Mouse (Mus musculus) WW6 (cell line): ENCODE measurements around the gene Gm45837.

Experiments
- DNase-seq: peaks from one replicate; pipeline ENCODE4 v3.0.0-alpha.2; 2013; ENCODE audit warnings: low read depth, low spot score

The Gm45837 gene

GRCm38 (mm10) chr7:101391909-101392479 lies 18.7 kb upstream of the Gm45837 start:
- no peak for DNase-seq

GRCm38 (mm10) chr7:101393015-101393414 lies 17.7 kb upstream of the Gm45837 start:
- no peak for DNase-seq

GRCm38 (mm10) chr7:101393694-101394504 lies 16.8 kb upstream of the Gm45837 start:
- peak; percentile 34 for DNase-seq

GRCm38 (mm10) chr7:101394569-101394968 lies 16.1 kb upstream of the Gm45837 start:
- DNase-seq: no peak

GRCm38 (mm10) chr7:101395471-101395870 lies 15.2 kb upstream of the Gm45837 start:
- no peak for DNase-seq

- DNase-seq: no peak
Observed at GRCm38 (mm10) chr7:101397175-101397574, 13.5 kb upstream of the Gm45837 start.

- no peak for DNase-seq
Observed at GRCm38 (mm10) chr7:101401510-101401909, 9.2 kb upstream of the Gm45837 start.

GRCm38 (mm10) chr7:101403831-101404230 lies 6.9 kb upstream of the Gm45837 start:
- no peak for DNase-seq

- peak; percentile 61 for DNase-seq
Observed at GRCm38 (mm10) chr7:101412796-101413195, 2.1 kb downstream of the Gm45837 start.

- DNase-seq: no peak
Observed at GRCm38 (mm10) chr7:101414209-101414608, 3.5 kb downstream of the Gm45837 start.

GRCm38 (mm10) chr7:101414661-101415511 lies 4.2 kb downstream of the Gm45837 start:
- DNase-seq: no peak

GRCm38 (mm10) chr7:101415512-101416100 lies 4.9 kb downstream of the Gm45837 start:
- DNase-seq: no peak

GRCm38 (mm10) chr7:101416391-101416790 lies 5.7 kb downstream of the Gm45837 start:
- no peak for DNase-seq

GRCm38 (mm10) chr7:101419013-101419770 lies 8.5 kb downstream of the Gm45837 start:
- DNase-seq: no peak

GRCm38 (mm10) chr7:101421529-101421928 lies 10.8 kb downstream of the Gm45837 start, which contains the start of gene Pde2a:
TSS of gene Pde2a (plus strand) at chr7:101421691.
- no peak for DNase-seq

- DNase-seq: no peak
Observed at GRCm38 (mm10) chr7:101422069-101422468, 11.4 kb downstream of the Gm45837 start.

- no peak for DNase-seq
Observed at GRCm38 (mm10) chr7:101422646-101423045, 12.0 kb downstream of the Gm45837 start.

GRCm38 (mm10) chr7:101423970-101424369 lies 13.3 kb downstream of the Gm45837 start:
- no peak for DNase-seq

- DNase-seq: no peak
Observed at GRCm38 (mm10) chr7:101426692-101427091, 16.0 kb downstream of the Gm45837 start.

- DNase-seq: peak; percentile 42
Observed at GRCm38 (mm10) chr7:101427736-101428135, 17.1 kb downstream of the Gm45837 start.

GRCm38 (mm10) chr7:101435038-101435437 lies 24.4 kb downstream of the Gm45837 start:
- no peak for DNase-seq
